Mouse (Mus musculus): ENCODE measurements around the gene Eid1. TPM values are rescaled to one million over a fixed set of nuclear protein-coding genes. Genes with fewer than 3 reads are reported as not detected.
A peak's percentile ranks its signal among the peaks of the same experiment; 100 is the strongest.

Gene Eid1
- polyA plus RNA-seq, 1 experiment from 2014 or later = 543 TPM

GRCm38 (mm10) chr2:125644912-125645311 lies 28.0 kb upstream of the Eid1 start:
- peak; percentile 8 for DNase-seq
- H3K4me3 ChIP-seq (replicated peaks; ENCODE audit: low read depth, low read length) = no peak overlapping the region
- no peaks in the 10 kb centered on the region for H3K9me3 ChIP-seq (ENCODE audit: control insufficient read depth, low read length)
- no peaks in the 10 kb centered on the region for H3K36me3 ChIP-seq (ENCODE audit: control insufficient read depth, insufficient read depth, low read length)
- H3K9ac ChIP-seq (replicated peaks; ENCODE audit: low read length) = no peak overlapping the region
- ATAC-seq (ENCODE audit: low FRiP score, low TSS enrichment) = no peak
- no peak overlapping the region for H3K27ac ChIP-seq (replicated peaks; ENCODE audit: low read depth, low read length)
- 60% methylated on average over 6 of the region's 6 CpGs for WGBS
- H3K27me3 ChIP-seq (ENCODE audit: control insufficient read depth, insufficient read depth, low read length) = no peaks in the 10 kb centered on the region
- no peaks in the 10 kb centered on the region for H3K4me1 ChIP-seq (ENCODE audit: control insufficient read depth, insufficient read depth, low read length)
- no peak overlapping the region for H3K4me2 ChIP-seq (ENCODE audit: low read length)

GRCm38 (mm10) chr2:125650038-125650437 lies 22.9 kb upstream of the Eid1 start:
- no peak for ATAC-seq (ENCODE audit: low FRiP score, low TSS enrichment)
- Histone ChIP-seq H3K9me3 (ENCODE audit: control insufficient read depth, low read length) (no peaks in the 10 kb centered on the region), H3K9ac (replicated peaks; ENCODE audit: low read length) (no peak overlapping the region), H3K27ac (replicated peaks; ENCODE audit: low read depth, low read length) (no peak overlapping the region), H3K36me3 (ENCODE audit: control insufficient read depth, insufficient read depth, low read length) (no peaks in the 10 kb centered on the region), H3K4me3 (replicated peaks; ENCODE audit: low read depth, low read length) (no peak overlapping the region), H3K27me3 (ENCODE audit: control insufficient read depth, insufficient read depth, low read length) (no peaks in the 10 kb centered on the region), H3K4me1 (ENCODE audit: control insufficient read depth, insufficient read depth, low read length) (no peaks in the 10 kb centered on the region), H3K4me2 (ENCODE audit: low read length) (no peak overlapping the region)
- 90% methylated on average over 5 of the region's 5 CpGs for WGBS
- DNase-seq = no peak

- no peak overlapping the region for H3K4me3 ChIP-seq (replicated peaks; ENCODE audit: low read depth, low read length)
- no peaks in the 10 kb centered on the region for H3K4me1 ChIP-seq (ENCODE audit: control insufficient read depth, insufficient read depth, low read length)
- ATAC-seq (ENCODE audit: low FRiP score, low TSS enrichment) = no peak
- H3K36me3 ChIP-seq (ENCODE audit: control insufficient read depth, insufficient read depth, low read length) = no peaks in the 10 kb centered on the region
- no peak overlapping the region for H3K27ac ChIP-seq (replicated peaks; ENCODE audit: low read depth, low read length)
- DNase-seq = no peak
- H3K9me3 ChIP-seq (ENCODE audit: control insufficient read depth, low read length) = no peaks in the 10 kb centered on the region
- 95% methylated on average over 14 of the region's 14 CpGs for WGBS
- H3K4me2 ChIP-seq (ENCODE audit: low read length) = no peak overlapping the region
- no peak overlapping the region for H3K9ac ChIP-seq (replicated peaks; ENCODE audit: low read length)
- H3K27me3 ChIP-seq (ENCODE audit: control insufficient read depth, insufficient read depth, low read length) = no peaks in the 10 kb centered on the region
Observed at GRCm38 (mm10) chr2:125650742-125651352, 22.0 kb upstream of the Eid1 start.

GRCm38 (mm10) chr2:125651563-125651962 lies 21.3 kb upstream of the Eid1 start:
- no peak overlapping the region for H3K4me3 ChIP-seq (replicated peaks; ENCODE audit: low read depth, low read length)
- H3K36me3 ChIP-seq (ENCODE audit: control insufficient read depth, insufficient read depth, low read length) = no peaks in the 10 kb centered on the region
- DNase-seq = no peak
- H3K4me1 ChIP-seq (ENCODE audit: control insufficient read depth, insufficient read depth, low read length) = no peaks in the 10 kb centered on the region
- no peak overlapping the region for H3K9ac ChIP-seq (replicated peaks; ENCODE audit: low read length)
- 52% methylated on average over 8 of the region's 8 CpGs for WGBS
- no peak for ATAC-seq (ENCODE audit: low FRiP score, low TSS enrichment)
- no peaks in the 10 kb centered on the region for H3K9me3 ChIP-seq (ENCODE audit: control insufficient read depth, low read length)
- no peak overlapping the region for H3K4me2 ChIP-seq (ENCODE audit: low read length)
- no peaks in the 10 kb centered on the region for H3K27me3 ChIP-seq (ENCODE audit: control insufficient read depth, insufficient read depth, low read length)
- H3K27ac ChIP-seq (replicated peaks; ENCODE audit: low read depth, low read length) = no peak overlapping the region

- Histone ChIP-seq H3K27ac (replicated peaks; ENCODE audit: low read depth, low read length) (no peak overlapping the region), H3K36me3 (ENCODE audit: control insufficient read depth, insufficient read depth, low read length) (no peaks in the 10 kb centered on the region), H3K9ac (replicated peaks; ENCODE audit: low read length) (no peak overlapping the region), H3K27me3 (ENCODE audit: control insufficient read depth, insufficient read depth, low read length) (no peaks in the 10 kb centered on the region), H3K4me2 (ENCODE audit: low read length) (no peak overlapping the region), H3K4me3 (replicated peaks; ENCODE audit: low read depth, low read length) (no peak overlapping the region), H3K9me3 (ENCODE audit: control insufficient read depth, low read length) (no peaks in the 10 kb centered on the region), H3K4me1 (ENCODE audit: control insufficient read depth, insufficient read depth, low read length) (no peaks in the 10 kb centered on the region)
- no peak for ATAC-seq (ENCODE audit: low FRiP score, low TSS enrichment)
- DNase-seq = no peak
- 99% methylated on average over 2 of the region's 2 CpGs for WGBS
Observed at GRCm38 (mm10) chr2:125653286-125653685, 19.6 kb upstream of the Eid1 start.

- Histone ChIP-seq H3K9me3 (ENCODE audit: control insufficient read depth, low read length) (no peaks in the 10 kb centered on the region), H3K36me3 (ENCODE audit: control insufficient read depth, insufficient read depth, low read length) (no peaks in the 10 kb centered on the region), H3K4me1 (ENCODE audit: control insufficient read depth, insufficient read depth, low read length) (no peaks in the 10 kb centered on the region), H3K27ac (replicated peaks; ENCODE audit: low read depth, low read length) (no peak overlapping the region), H3K4me3 (replicated peaks; ENCODE audit: low read depth, low read length) (no peak overlapping the region), H3K9ac (replicated peaks; ENCODE audit: low read length) (no peak overlapping the region), H3K4me2 (ENCODE audit: low read length) (no peak overlapping the region), H3K27me3 (ENCODE audit: control insufficient read depth, insufficient read depth, low read length) (no peaks in the 10 kb centered on the region)
- no peak for DNase-seq
- ATAC-seq (ENCODE audit: low FRiP score, low TSS enrichment) = no peak
- 90% methylated on average over 9 of the region's 9 CpGs for WGBS
Observed at GRCm38 (mm10) chr2:125655391-125655790, 17.5 kb upstream of the Eid1 start.

- no peaks in the 10 kb centered on the region for H3K36me3 ChIP-seq (ENCODE audit: control insufficient read depth, insufficient read depth, low read length)
- ATAC-seq (ENCODE audit: low FRiP score, low TSS enrichment) (peak; percentile 70; the same call in 1 of the 2 replicates), DNase-seq (peak; percentile 90)
- WGBS = 18% methylated on average over 10 of the region's 10 CpGs
- peak overlapping the region; percentile 50 for H3K4me2 ChIP-seq (ENCODE audit: low read length)
- H3K27me3 ChIP-seq (ENCODE audit: control insufficient read depth, insufficient read depth, low read length) = no peaks in the 10 kb centered on the region
- no peaks in the 10 kb centered on the region for H3K9me3 ChIP-seq (ENCODE audit: control insufficient read depth, low read length)
- H3K9ac ChIP-seq (replicated peaks; ENCODE audit: low read length) = no peak overlapping the region; the same call in 1 of the 2 replicates
- H3K27ac ChIP-seq (replicated peaks; ENCODE audit: low read depth, low read length) = no peak overlapping the region
- peak overlapping the region; percentile 10; the same call in 1 of the 2 replicates for H3K4me3 ChIP-seq (replicated peaks; ENCODE audit: low read depth, low read length)
- peaks cover 4% of the 10 kb centered on the region; the same call in 1 of the 2 replicates for H3K4me1 ChIP-seq (ENCODE audit: control insufficient read depth, insufficient read depth, low read length)
Observed at GRCm38 (mm10) chr2:125659823-125660536, 12.9 kb upstream of the Eid1 start.

- ATAC-seq (ENCODE audit: low FRiP score, low TSS enrichment) (peak; percentile 37; the same call in 1 of the 2 replicates), DNase-seq (no peak)
- Histone ChIP-seq H3K27me3 (ENCODE audit: control insufficient read depth, insufficient read depth, low read length) (no peaks in the 10 kb centered on the region), H3K4me3 (replicated peaks; ENCODE audit: low read depth, low read length) (peak overlapping the region; percentile 10; the same call in 1 of the 2 replicates), H3K27ac (replicated peaks; ENCODE audit: low read depth, low read length) (no peak overlapping the region), H3K36me3 (ENCODE audit: control insufficient read depth, insufficient read depth, low read length) (no peaks in the 10 kb centered on the region), H3K4me1 (ENCODE audit: control insufficient read depth, insufficient read depth, low read length) (peaks cover 4% of the 10 kb centered on the region; the same call in 1 of the 2 replicates), H3K9ac (replicated peaks; ENCODE audit: low read length) (no peak overlapping the region; the same call in 1 of the 2 replicates), H3K9me3 (ENCODE audit: control insufficient read depth, low read length) (no peaks in the 10 kb centered on the region), H3K4me2 (ENCODE audit: low read length) (peak overlapping the region; percentile 50)
- WGBS = 44% methylated on average over 20 of the region's 20 CpGs
Observed at GRCm38 (mm10) chr2:125660537-125661130, 12.3 kb upstream of the Eid1 start.

Data from midbrain, embryonic 14.5 days (tissue).